Mouse (Mus musculus): ENCODE data around the gene Zdhhc9. TPM values are rescaled to one million over a fixed set of nuclear protein-coding genes. Genes with fewer than 3 reads are reported as not detected.

Zdhhc9 gene
- polyA plus RNA-seq, 1 experiment from 2014 or later: 2.6 TPM

DNA sequence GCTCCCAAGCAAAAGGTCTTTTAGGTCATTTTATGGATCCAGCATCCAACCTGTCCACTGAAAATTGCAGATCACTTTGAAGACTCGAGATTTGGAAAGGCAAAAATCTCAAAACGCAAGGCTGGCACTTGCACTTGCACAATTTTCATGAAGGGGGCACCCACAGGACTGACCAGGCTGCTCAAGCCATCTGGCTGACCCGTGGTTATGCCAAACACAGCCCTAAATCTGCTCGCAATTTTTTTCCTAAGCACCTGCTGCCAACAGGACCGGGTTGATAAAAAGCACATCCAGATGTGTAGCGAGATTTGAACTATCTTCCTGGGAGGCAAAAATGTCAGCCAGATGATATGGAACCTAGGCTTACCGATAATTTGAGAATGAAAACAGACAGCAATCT is 4.9 kb downstream of the Zdhhc9 start:
- Histone ChIP-seq H3K27me3 (replicated peaks) (no peaks in the 10 kb centered on the region), H3K36me3 (no peaks in the 10 kb centered on the region), H3K9me3 (replicated peaks) (no peaks in the 10 kb centered on the region), H3K4me2 (no peak overlapping the region), H3K9ac (no peak overlapping the region), H3K4me3 (no peak overlapping the region), H3K4me1 (0 out of 2 replicates have a peak, but pooled peaks cover 6% of the 10 kb centered on the region), H3K27ac (no peak overlapping the region)
- no peak for ATAC-seq
- 61% methylated on average over 7 of the region's 7 CpGs for WGBS (ENCODE audit: insufficient replicate concordance)

DNA sequence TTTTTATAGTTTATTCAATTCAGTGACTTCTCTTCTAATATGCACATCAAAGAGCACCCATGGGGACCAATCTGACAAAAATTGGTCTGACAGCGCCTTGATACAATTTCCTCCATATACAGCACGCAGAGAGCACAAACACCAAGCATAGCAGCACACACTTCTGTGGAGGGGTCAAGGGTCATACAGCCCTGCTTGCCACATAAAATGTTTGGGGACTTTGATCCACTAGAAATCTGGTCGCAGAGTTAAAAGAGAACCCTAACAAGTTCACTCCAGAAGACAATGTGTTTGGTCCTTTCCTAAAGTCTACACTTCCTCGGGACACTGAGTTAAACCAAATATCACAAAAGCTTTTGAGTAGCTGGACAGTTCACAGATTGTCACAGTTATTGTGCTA is 5.7 kb downstream of the Zdhhc9 start:
- Histone ChIP-seq H3K4me1 (0 out of 2 replicates have a peak, but pooled peaks cover 6% of the 10 kb centered on the region), H3K27me3 (replicated peaks) (no peaks in the 10 kb centered on the region), H3K9ac (no peak overlapping the region), H3K36me3 (0 out of 2 replicates have a peak, but pooled peaks cover under 1% of the 10 kb centered on the region), H3K4me3 (no peak overlapping the region), H3K9me3 (replicated peaks) (no peaks in the 10 kb centered on the region), H3K4me2 (no peak overlapping the region), H3K27ac (no peak overlapping the region)
- no peak for ATAC-seq
- 67% methylated on average over 4 of the region's 4 CpGs for WGBS (ENCODE audit: insufficient replicate concordance)

DNA sequence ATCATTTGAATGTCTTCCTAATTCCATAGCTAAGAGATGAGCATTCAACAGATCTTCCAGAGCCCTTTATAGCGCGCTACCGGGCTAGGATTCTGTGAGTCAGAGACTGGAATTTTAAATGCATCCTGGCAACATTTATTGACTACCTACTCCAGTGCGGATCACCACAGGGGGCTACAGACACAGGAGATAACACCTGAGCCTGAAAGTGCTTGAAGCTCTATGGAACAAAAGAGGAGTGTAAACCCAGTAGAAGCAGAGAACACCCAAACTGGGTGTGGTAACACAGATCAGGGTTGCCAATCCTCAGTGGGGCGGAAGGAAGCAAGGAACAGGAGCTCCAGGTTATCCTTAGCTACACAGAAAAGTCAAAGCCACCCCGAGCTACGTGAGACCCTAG is 6.2 kb downstream of the Zdhhc9 start:
- no peaks in the 10 kb centered on the region for H3K27me3 ChIP-seq (replicated peaks)
- ATAC-seq: no peak
- H3K36me3 ChIP-seq: 0 out of 2 replicates have a peak, but pooled peaks cover 6% of the 10 kb centered on the region
- no peaks in the 10 kb centered on the region for H3K9me3 ChIP-seq (replicated peaks)
- H3K4me3 ChIP-seq: no peak overlapping the region
- H3K4me2 ChIP-seq: no peak overlapping the region
- 0 out of 2 replicates have a peak, but pooled peaks cover 2% of the 10 kb centered on the region for H3K4me1 ChIP-seq
- 73% methylated on average over 7 of the region's 7 CpGs for WGBS (ENCODE audit: insufficient replicate concordance)
- H3K27ac ChIP-seq: no peak overlapping the region
- H3K9ac ChIP-seq: no peak overlapping the region

DNA sequence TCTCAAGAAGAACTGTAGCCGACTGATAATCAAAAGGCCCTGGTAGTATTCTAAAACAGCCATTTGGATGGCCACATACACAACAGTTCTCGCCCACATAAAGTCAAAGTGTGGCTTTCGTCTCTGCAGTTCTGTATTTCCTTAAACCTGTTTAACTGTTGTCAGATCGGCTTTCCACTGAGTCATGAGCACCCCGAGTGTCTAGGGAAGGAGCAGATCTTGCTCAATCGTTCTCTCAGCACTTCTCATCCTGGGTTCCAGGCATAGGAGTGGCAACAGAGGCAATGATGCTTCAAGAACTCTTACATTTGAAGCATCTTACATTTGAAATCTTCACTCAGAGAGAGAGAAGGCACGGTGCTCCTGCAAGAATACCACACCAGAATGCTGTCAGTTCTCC is 6.7 kb downstream of the Zdhhc9 start:
- H3K27ac ChIP-seq: no peak overlapping the region
- H3K4me2 ChIP-seq: no peak overlapping the region
- H3K4me3 ChIP-seq: no peak overlapping the region
- H3K9ac ChIP-seq: no peak overlapping the region
- ATAC-seq: no peak
- 0 out of 2 replicates have a peak, but pooled peaks cover 6% of the 10 kb centered on the region for H3K36me3 ChIP-seq
- H3K4me1 ChIP-seq: no peaks in the 10 kb centered on the region
- H3K9me3 ChIP-seq (replicated peaks): no peaks in the 10 kb centered on the region
- WGBS (ENCODE audit: insufficient replicate concordance): 64% methylated on average over 7 of the region's 7 CpGs
- H3K27me3 ChIP-seq (replicated peaks): no peaks in the 10 kb centered on the region

DNA sequence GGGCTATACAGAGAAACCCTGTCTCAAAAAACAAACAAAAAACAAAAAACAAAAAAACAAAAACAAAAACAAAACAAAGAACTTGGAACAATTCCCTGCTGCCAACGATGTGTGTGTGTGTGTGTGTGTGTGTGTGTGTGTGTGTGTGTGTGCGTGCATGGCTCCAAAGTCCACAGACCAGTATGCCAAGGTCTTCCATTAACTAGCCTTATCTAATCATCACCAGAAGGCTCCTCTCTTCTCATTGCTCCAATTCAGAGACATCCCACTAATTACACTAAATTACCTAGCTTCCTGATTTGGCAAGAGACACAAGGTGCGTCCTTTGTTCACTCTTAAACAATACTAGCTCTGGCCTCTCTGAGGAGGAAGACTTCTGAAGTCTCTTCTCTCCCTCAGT is 8.0 kb downstream of the Zdhhc9 start:
- WGBS (ENCODE audit: insufficient replicate concordance): 75% methylated on average over 2 of the region's 3 CpGs

DNA sequence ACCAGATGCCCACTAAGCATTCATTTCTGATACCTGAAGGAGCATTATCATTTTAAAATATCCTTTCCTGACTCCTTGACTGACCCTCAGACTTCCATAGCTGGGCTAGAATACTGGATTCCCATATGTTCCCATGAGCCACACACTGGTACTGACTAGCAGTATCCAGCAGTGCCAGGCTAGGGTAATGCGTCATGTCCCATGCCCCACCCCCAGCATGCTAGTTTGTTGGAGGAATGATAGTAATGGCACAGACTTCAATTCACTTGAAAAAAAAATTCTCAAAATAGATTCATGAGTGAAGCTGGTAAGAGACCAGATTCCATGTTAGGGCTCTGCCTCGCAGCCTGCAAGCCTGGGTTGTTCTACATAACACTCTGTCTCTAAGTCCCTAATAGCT is 9.7 kb downstream of the Zdhhc9 start:
- no peaks in the 10 kb centered on the region for H3K9me3 ChIP-seq (replicated peaks)
- peaks cover 10% of the 10 kb centered on the region; the same call in 1 of the 2 replicates for H3K36me3 ChIP-seq
- ATAC-seq: no peak
- no peaks in the 10 kb centered on the region for H3K27me3 ChIP-seq (replicated peaks)
- H3K27ac ChIP-seq: no peak overlapping the region
- no peaks in the 10 kb centered on the region for H3K4me1 ChIP-seq
- no peak overlapping the region for H3K4me2 ChIP-seq
- H3K9ac ChIP-seq: no peak overlapping the region
- no peak overlapping the region for H3K4me3 ChIP-seq
- WGBS (ENCODE audit: insufficient replicate concordance): 82% methylated on average over 2 of the region's 2 CpGs

More for the DNA sequence above, 8.0 kb downstream of the Zdhhc9 start:
- H3K36me3 ChIP-seq: 0 out of 2 replicates have a peak, but pooled peaks cover 6% of the 10 kb centered on the region
- no peaks in the 10 kb centered on the region for H3K4me1 ChIP-seq
- no peak overlapping the region for H3K4me3 ChIP-seq
- no peaks in the 10 kb centered on the region for H3K27me3 ChIP-seq (replicated peaks)
- no peaks in the 10 kb centered on the region for H3K9me3 ChIP-seq (replicated peaks)
- no peak overlapping the region for H3K9ac ChIP-seq
- no peak overlapping the region for H3K4me2 ChIP-seq
- no peak overlapping the region for H3K27ac ChIP-seq
- no peak for ATAC-seq

DNA sequence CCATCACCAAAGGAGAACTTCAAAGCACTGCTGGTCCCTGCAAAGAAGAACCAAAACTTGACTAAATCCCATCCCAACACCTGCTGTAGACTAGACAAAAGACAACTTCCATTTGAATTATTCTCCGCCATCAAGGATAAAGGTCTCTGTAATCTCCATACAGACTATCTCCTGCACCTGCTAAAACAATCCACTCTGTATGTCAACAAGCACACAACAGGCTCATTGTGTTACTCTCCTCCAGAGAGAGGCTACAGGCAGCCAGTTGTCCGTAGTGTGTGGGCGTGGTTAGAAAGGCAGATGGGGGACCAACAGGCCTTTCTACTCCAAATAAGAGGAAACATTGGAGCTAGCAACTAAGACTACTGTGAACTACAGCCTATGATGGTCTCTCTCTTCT is 10.8 kb downstream of the Zdhhc9 start:
- Histone ChIP-seq H3K27me3 (replicated peaks) (no peaks in the 10 kb centered on the region), H3K4me3 (no peak overlapping the region), H3K4me2 (no peak overlapping the region), H3K27ac (no peak overlapping the region), H3K4me1 (no peaks in the 10 kb centered on the region), H3K9me3 (replicated peaks) (no peaks in the 10 kb centered on the region), H3K36me3 (peaks cover 14% of the 10 kb centered on the region; the same call in 1 of the 2 replicates), H3K9ac (no peak overlapping the region)
- no peak for ATAC-seq
- WGBS (ENCODE audit: insufficient replicate concordance): 91% methylated on average over 3 of the region's 3 CpGs

DNA sequence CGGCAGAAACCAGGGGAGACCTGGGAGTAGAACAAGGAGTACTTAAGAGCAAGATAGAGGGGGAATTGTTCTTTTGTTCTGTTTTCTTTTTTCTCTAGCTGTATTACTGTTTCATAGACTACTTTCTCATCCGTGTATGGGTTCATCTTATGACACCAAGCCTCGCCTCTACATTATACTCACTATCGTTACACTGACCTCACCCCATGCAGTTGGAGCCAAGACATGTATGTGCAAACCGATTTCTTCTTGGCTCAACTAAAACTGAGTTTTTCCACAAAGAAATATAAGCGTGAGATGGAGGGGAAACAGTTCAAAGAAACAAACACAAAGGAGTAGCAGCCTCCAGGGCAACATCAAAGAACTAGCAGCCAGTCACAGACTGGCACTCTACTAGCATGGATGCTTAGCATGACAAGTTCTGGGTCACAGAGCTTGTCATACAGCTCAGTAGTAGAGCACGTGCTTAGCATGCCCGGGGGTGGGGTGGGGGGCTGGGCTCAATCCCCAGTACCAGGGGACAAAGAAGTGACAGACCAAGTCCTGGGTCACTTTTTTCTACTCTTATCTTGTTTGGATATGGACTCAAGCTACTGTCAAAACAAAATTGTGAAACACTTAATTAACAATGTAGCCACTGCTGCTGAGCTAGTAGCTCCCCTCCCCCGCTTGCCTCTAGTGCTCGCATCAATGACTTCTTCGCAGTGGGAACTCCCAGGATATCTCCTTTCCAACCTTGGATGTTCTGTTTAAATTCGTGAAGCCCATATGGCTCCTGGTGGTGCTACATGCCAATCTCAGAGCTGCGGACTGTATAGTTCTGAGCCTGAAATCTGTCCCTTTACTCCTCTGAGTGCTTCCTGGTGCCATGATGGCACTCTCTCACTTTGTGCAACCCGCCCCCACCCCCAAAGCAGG is 15.2 kb downstream of the Zdhhc9 start:
- Histone ChIP-seq H3K9me3 (replicated peaks) (no peaks in the 10 kb centered on the region), H3K9ac (no peak overlapping the region), H3K36me3 (peaks cover 21% of the 10 kb centered on the region), H3K27me3 (replicated peaks) (no peaks in the 10 kb centered on the region), H3K4me2 (no peak overlapping the region), H3K4me1 (no peaks in the 10 kb centered on the region), H3K27ac (no peak overlapping the region), H3K4me3 (no peak overlapping the region)
- ATAC-seq: no peak
- WGBS (ENCODE audit: insufficient replicate concordance): 68% methylated on average over 14 of the region's 14 CpGs

DNA sequence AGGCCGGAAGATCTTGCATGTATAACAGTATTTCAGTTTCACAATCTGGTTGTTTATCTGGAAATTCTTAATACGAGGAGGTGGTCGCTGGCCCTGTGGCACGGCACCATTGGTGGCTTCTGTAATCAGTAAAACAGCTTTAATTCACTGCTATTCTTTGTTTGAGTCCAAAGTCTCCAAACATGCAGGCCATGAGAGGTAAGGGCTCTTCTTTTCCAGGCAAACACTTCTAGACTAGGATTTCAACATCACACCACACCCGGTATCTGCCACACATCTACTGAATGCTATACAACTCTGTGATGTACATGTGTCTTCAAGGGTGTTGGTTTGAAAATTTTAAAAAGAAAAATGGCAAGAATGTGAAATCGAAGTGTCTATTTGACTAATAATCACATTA is 17.4 kb downstream of the Zdhhc9 start:
- 68% methylated on average over 6 of the region's 6 CpGs for WGBS (ENCODE audit: insufficient replicate concordance)
- ATAC-seq: no peak
- no peaks in the 10 kb centered on the region for H3K4me1 ChIP-seq
- no peaks in the 10 kb centered on the region for H3K27me3 ChIP-seq (replicated peaks)
- H3K9ac ChIP-seq: no peak overlapping the region
- no peak overlapping the region for H3K27ac ChIP-seq
- H3K36me3 ChIP-seq: peaks cover 15% of the 10 kb centered on the region
- H3K4me2 ChIP-seq: no peak overlapping the region
- H3K4me3 ChIP-seq: no peak overlapping the region
- no peaks in the 10 kb centered on the region for H3K9me3 ChIP-seq (replicated peaks)

DNA sequence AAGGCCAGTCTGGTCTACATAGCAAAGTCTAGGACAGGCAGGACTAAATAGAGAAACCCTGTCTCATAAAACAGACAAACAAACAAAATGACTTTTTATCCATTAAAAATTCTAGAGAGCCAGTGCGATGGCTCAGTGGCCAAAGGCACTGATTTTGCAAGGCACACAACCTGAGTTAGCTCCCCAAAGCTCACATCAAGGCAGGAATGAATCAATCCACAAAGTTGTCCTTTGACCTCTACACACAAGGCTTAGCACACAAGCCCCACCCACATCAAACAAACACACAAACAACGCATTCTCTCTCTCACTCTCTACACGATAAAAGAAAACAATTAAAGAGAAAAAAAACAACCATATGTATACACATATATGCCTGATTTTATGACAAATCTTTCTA is 24.0 kb downstream of the Zdhhc9 start:
- Histone ChIP-seq H3K27ac (no peak overlapping the region), H3K4me1 (no peaks in the 10 kb centered on the region), H3K4me3 (no peak overlapping the region), H3K9me3 (replicated peaks) (no peaks in the 10 kb centered on the region), H3K9ac (no peak overlapping the region), H3K27me3 (replicated peaks) (no peaks in the 10 kb centered on the region), H3K4me2 (no peak overlapping the region), H3K36me3 (peaks cover 7% of the 10 kb centered on the region; the same call in 1 of the 2 replicates)
- 59% methylated on average over 3 of the region's 3 CpGs for WGBS (ENCODE audit: insufficient replicate concordance)
- no peak for ATAC-seq

DNA sequence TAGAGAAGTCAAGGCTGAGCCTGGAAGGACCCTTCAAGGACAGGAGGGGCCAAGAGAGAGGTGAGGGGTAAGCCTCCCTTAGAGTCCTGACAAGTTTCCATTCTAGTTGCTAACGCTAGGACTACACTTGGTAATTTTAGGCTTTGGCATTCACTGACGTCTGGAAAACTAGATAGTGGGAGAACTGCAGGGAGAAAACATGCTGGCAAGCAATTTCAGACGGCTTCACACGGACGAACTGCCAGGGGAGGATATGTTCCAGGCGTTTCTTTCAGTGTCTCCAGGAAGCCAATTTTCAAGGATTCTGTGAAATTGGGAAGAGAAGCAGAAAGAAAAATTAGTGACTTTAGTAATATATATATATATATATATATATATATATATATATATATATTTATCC is 26.8 kb downstream of the Zdhhc9 start:
- H3K4me1 ChIP-seq: no peaks in the 10 kb centered on the region
- no peak overlapping the region for H3K4me2 ChIP-seq
- no peaks in the 10 kb centered on the region for H3K27me3 ChIP-seq (replicated peaks)
- no peak for ATAC-seq
- no peaks in the 10 kb centered on the region for H3K9me3 ChIP-seq (replicated peaks)
- H3K36me3 ChIP-seq: peaks cover 12% of the 10 kb centered on the region; the same call in 1 of the 2 replicates
- no peak overlapping the region for H3K9ac ChIP-seq
- H3K4me3 ChIP-seq: no peak overlapping the region
- H3K27ac ChIP-seq: no peak overlapping the region
- WGBS (ENCODE audit: insufficient replicate concordance): 62% methylated on average over 6 of the region's 6 CpGs

DNA sequence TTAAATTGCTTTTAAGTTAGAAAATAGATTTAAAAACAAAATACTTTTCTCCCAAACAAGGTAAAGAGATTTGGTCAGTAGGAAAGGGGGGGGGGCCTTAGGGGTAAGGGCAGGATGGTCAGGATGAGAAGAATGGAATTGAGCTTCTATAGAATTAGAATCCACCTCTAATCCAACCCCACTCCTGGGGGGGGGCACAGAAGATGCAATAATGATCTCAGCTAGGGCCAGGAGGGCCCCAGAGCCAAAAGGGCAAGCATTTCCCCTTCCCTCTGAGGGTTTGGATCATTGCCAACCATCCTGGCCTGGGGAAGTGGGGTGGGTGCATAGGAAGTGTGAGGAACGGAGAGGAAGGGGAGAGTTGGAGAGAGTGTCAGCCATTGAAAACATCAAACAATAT is 38.3 kb downstream of the Zdhhc9 start:
- Histone ChIP-seq H3K4me3 (no peak overlapping the region), H3K36me3 (peaks cover 12% of the 10 kb centered on the region), H3K9me3 (replicated peaks) (no peaks in the 10 kb centered on the region), H3K27me3 (replicated peaks) (no peaks in the 10 kb centered on the region), H3K27ac (no peak overlapping the region), H3K4me2 (no peak overlapping the region), H3K9ac (no peak overlapping the region), H3K4me1 (no peaks in the 10 kb centered on the region)
- ATAC-seq: no peak
- 58% methylated on average over 1 of the region's 1 CpGs for WGBS (ENCODE audit: insufficient replicate concordance)

All from liver, embryonic 12.5 days (tissue).